Comparison of ENCODE assay signal across 37 mouse cellular contexts in the genomic region with DNA sequence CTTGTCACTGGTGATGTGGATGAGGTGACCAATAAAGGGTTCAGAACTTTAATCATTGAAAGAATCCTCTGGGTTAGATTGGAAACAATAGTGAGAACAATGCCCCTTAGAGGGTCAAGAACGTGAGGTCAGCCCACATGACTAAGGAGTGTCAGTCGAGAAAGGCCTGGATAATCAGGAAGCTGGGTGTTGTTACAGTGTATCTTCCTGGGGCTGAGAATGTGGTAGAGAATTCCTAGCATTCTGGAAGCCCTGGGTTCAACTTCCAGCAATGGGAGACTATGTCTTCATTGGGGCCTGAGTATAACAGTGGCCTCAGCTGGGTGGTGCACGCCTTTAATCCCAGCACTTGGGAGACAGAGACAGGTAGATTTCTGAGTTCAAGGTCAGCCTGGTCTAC. TPM values are rescaled to one million over a fixed set of nuclear protein-coding genes. Genes with fewer than 3 reads are reported as not detected.
"Had no signal": no experiment of that assay in that cellular context is flagged by ENCODE, and none has a peak within 500 bp of the region (broad histone marks: within the 10 kb centered on the region; RNA-seq: fewer than 3 reads in every experiment).

No protein-coding gene starts in this region.

- H3K36me3 ChIP-seq: heart, embryonic 10.5 days; heart, embryonic 12.5 days; heart, embryonic 13.5 days; heart, embryonic 15.5 days; hindbrain, embryonic 10.5 days; hindbrain, embryonic 12.5 days; hindbrain, embryonic 13.5 days; hindbrain, embryonic 15.5 days; intestine, embryonic 15.5 days; kidney, embryonic 15.5 days had no signal

- H3K27ac ChIP-seq: heart, embryonic 10.5 days; heart, embryonic 13.5 days; heart, embryonic 15.5 days; hindbrain, embryonic 10.5 days; hindbrain, embryonic 12.5 days; hindbrain, embryonic 13.5 days; hindbrain, embryonic 14.5 days; hindbrain, embryonic 15.5 days; hindbrain, postnatal 0 days; intestine, embryonic 15.5 days; kidney, embryonic 15.5 days; kidney, postnatal 0 days; layer of hippocampus, adult 2 months; left cerebral cortex, adult 2 months had no signal

- H3K4me3 ChIP-seq: heart, embryonic 10.5 days; heart, embryonic 12.5 days; heart, embryonic 13.5 days; heart, embryonic 15.5 days; hindbrain, embryonic 10.5 days; hindbrain, embryonic 12.5 days; hindbrain, embryonic 13.5 days; hindbrain, embryonic 15.5 days; intestine, embryonic 15.5 days; kidney, embryonic 15.5 days; layer of hippocampus, adult 2 months; left cerebral cortex, adult 2 months had no signal

- DNase-seq: heart, postnatal 10 days; heart, postnatal 14 days; heart, postnatal 36 days; heart, postnatal 4 days; kidney, adult 11 months; kidney, adult 18-20 months; kidney, adult 8-10 months; kidney, adult 9 months; kidney, postnatal 10 days; kidney, postnatal 14 days; kidney, postnatal 25 days; kidney, postnatal 36 days; kidney, postnatal 4 days; layer of hippocampus, adult 9-11 months; layer of hippocampus, postnatal 36 days had no signal

RNA-seq across cellular contexts. Expression of a gene that starts 8.0 kb away (rescaled TPM):
- polyA plus RNA-seq: inflammation-experienced regulatory T-cells, adult 6 months had no signal

RNA-seq across cellular contexts. Expression of a gene that starts 15.7 kb away (rescaled TPM):
- polyA plus RNA-seq: heart, embryonic 10.5 days; heart, embryonic 11.5 days; heart, embryonic 12.5 days; heart, embryonic 13.5 days; heart, embryonic 14.5 days; heart, embryonic 15.5 days; heart, embryonic 16.5 days; heart, postnatal 0 days; hindbrain, embryonic 10.5 days; inflammation-experienced regulatory T-cells, adult 6 months; kidney, embryonic 14.5 days; kidney, embryonic 15.5 days; kidney, embryonic 16.5 days; kidney, postnatal 0 days had no signal

RNA-seq across cellular contexts. Expression of a gene that starts 22.5 kb away (rescaled TPM):
- polyA plus RNA-seq: heart, embryonic 10.5 days; heart, embryonic 12.5 days; heart, embryonic 13.5 days; heart, embryonic 15.5 days; heart, embryonic 16.5 days; heart, postnatal 0 days; inflammation-experienced regulatory T-cells, adult 6 months; kidney, embryonic 14.5 days; kidney, embryonic 16.5 days; kidney, postnatal 0 days had no signal

RNA-seq across cellular contexts. Expression of a gene that starts 58.2 kb away (rescaled TPM):
- polyA plus RNA-seq: heart, embryonic 10.5 days; heart, embryonic 11.5 days; heart, embryonic 12.5 days; heart, embryonic 13.5 days; heart, embryonic 14.5 days; heart, embryonic 15.5 days; heart, postnatal 0 days; inflammation-experienced regulatory T-cells, adult 6 months; kidney, embryonic 14.5 days had no signal
